Mouse (Mus musculus) E14TG2a.4 (cell line): ENCODE data around the gene Osgin1.
A peak's percentile ranks its signal among the peaks of the same experiment; 100 is the strongest.

ENCODE experiments used
- H3K27me3 ChIP-seq: 2 replicates; pipeline ENCODE4 v1.6.1; 2014; ENCODE audit warnings: low read length, control low read depth; ENCODE audit not compliant: insufficient read depth
- H3K36me3 ChIP-seq: 2 replicates; pipeline ENCODE4 v1.6.1; 2014; ENCODE audit warnings: low read length, control low read depth; ENCODE audit not compliant: insufficient read depth
- H3K4me1 ChIP-seq: replicated peaks from 2 replicates; pipeline ENCODE4 v1.6.1; 2014; ENCODE audit warnings: low read depth, low read length, control low read depth
- H3K4me3 ChIP-seq: replicated peaks from 2 replicates; pipeline ENCODE4 v1.5.1; 2014; ENCODE audit warnings: mild to moderate bottlenecking, low read length
- H3K9me3 ChIP-seq: 2 replicates; pipeline ENCODE4 v1.6.1; 2014; ENCODE audit warnings: low read length, control low read depth
- CTCF ChIP-seq: conservative IDR thresholded peaks from 2 replicates; pipeline ENCODE4 v1.5.1; 2014; ENCODE audit warnings: low read length
- NANOG ChIP-seq: IDR thresholded peaks from 2 replicates; pipeline ENCODE4 v1.6.1; 2014; ENCODE audit warnings: borderline replicate concordance, low read length, mixed read lengths
- POU5F1 ChIP-seq: IDR thresholded peaks from 2 replicates; pipeline ENCODE4 v1.6.1; 2014; ENCODE audit warnings: low read length, borderline replicate concordance

The Osgin1 gene

GRCm38 (mm10) chr8:119456045-119456444 lies 22.1 kb downstream of the Osgin1 start:
- peaks cover 10% of the 10 kb centered on the region; the same call in 1 of the 2 replicates for H3K4me1 ChIP-seq
- no peak for TF ChIP-seq CTCF
- TF ChIP-seq POU5F1, result no peak
- no peak for TF ChIP-seq NANOG
- no peaks in the 10 kb centered on the region for H3K9me3 ChIP-seq
- H3K27me3 ChIP-seq, result peaks cover 10% of the 10 kb centered on the region; the same call in 1 of the 2 replicates
- no peak overlapping the region for H3K4me3 ChIP-seq
- no peaks in the 10 kb centered on the region for H3K36me3 ChIP-seq

- H3K9me3 ChIP-seq, result no peaks in the 10 kb centered on the region
- H3K27me3 ChIP-seq, result peaks cover 11% of the 10 kb centered on the region
- H3K36me3 ChIP-seq, result no peaks in the 10 kb centered on the region
- H3K4me1 ChIP-seq, result peaks cover 22% of the 10 kb centered on the region; the same call in 1 of the 2 replicates
- no peak overlapping the region for H3K4me3 ChIP-seq
- TF ChIP-seq POU5F1 (no peak), CTCF (no peak), NANOG (no peak)
Observed at GRCm38 (mm10) chr8:119459724-119460123, 25.8 kb downstream of the Osgin1 start.

GRCm38 (mm10) chr8:119461356-119461755 lies 27.4 kb downstream of the Osgin1 start:
- Histone ChIP-seq H3K9me3 (no peaks in the 10 kb centered on the region), H3K4me1 (peaks cover 38% of the 10 kb centered on the region), H3K27me3 (peaks cover 17% of the 10 kb centered on the region), H3K4me3 (no peak overlapping the region), H3K36me3 (no peaks in the 10 kb centered on the region)
- TF ChIP-seq CTCF (no peak), NANOG (no peak), POU5F1 (no peak)

GRCm38 (mm10) chr8:119463709-119464108 lies 29.8 kb downstream of the Osgin1 start:
- H3K27me3 ChIP-seq, result peaks cover 33% of the 10 kb centered on the region
- H3K9me3 ChIP-seq, result no peaks in the 10 kb centered on the region
- H3K4me1 ChIP-seq, result peaks cover 46% of the 10 kb centered on the region
- no peak for TF ChIP-seq CTCF
- no peaks in the 10 kb centered on the region for H3K36me3 ChIP-seq
- no peak overlapping the region for H3K4me3 ChIP-seq

- TF ChIP-seq POU5F1, result no peak
- TF ChIP-seq CTCF, result no peak
- no peak for TF ChIP-seq NANOG
- H3K36me3 ChIP-seq, result no peaks in the 10 kb centered on the region
- H3K9me3 ChIP-seq, result no peaks in the 10 kb centered on the region
- H3K27me3 ChIP-seq, result peaks cover 43% of the 10 kb centered on the region
- H3K4me3 ChIP-seq, result peak overlapping the region; percentile 61
- peaks cover 58% of the 10 kb centered on the region for H3K4me1 ChIP-seq
Observed at GRCm38 (mm10) chr8:119466105-119466504, 32.2 kb downstream of the Osgin1 start.

- peaks cover 65% of the 10 kb centered on the region for H3K4me1 ChIP-seq
- H3K4me3 ChIP-seq, result peak overlapping the region; percentile 61
- peaks cover 46% of the 10 kb centered on the region for H3K27me3 ChIP-seq
- no peaks in the 10 kb centered on the region for H3K9me3 ChIP-seq
- TF ChIP-seq NANOG (no peak), POU5F1 (no peak), CTCF (no peak)
- no peaks in the 10 kb centered on the region for H3K36me3 ChIP-seq
Observed at GRCm38 (mm10) chr8:119466794-119467193, 32.9 kb downstream of the Osgin1 start.

- H3K4me3 ChIP-seq, result no peak overlapping the region
- no peaks in the 10 kb centered on the region for H3K9me3 ChIP-seq
- H3K4me1 ChIP-seq, result peaks cover 71% of the 10 kb centered on the region
- peaks cover 54% of the 10 kb centered on the region for H3K27me3 ChIP-seq
- no peak for TF ChIP-seq POU5F1
- TF ChIP-seq CTCF, result no peak
- no peak for TF ChIP-seq NANOG
- H3K36me3 ChIP-seq, result no peaks in the 10 kb centered on the region
Observed at GRCm38 (mm10) chr8:119468091-119468490, 34.2 kb downstream of the Osgin1 start.

- TF ChIP-seq CTCF (no peak), NANOG (no peak), POU5F1 (no peak)
- H3K9me3 ChIP-seq, result no peaks in the 10 kb centered on the region; the same call in 1 of the 2 replicates
- H3K27me3 ChIP-seq, result peaks cover 35% of the 10 kb centered on the region
- H3K36me3 ChIP-seq, result no peaks in the 10 kb centered on the region
- H3K4me1 ChIP-seq, result peaks cover 32% of the 10 kb centered on the region
- H3K4me3 ChIP-seq, result no peak overlapping the region
Observed at GRCm38 (mm10) chr8:119478684-119479083, 44.8 kb downstream of the Osgin1 start.

GRCm38 (mm10) chr8:119484145-119484896 lies 50.4 kb downstream of the Osgin1 start:
- Histone ChIP-seq H3K9me3 (no peaks in the 10 kb centered on the region; the same call in 1 of the 2 replicates), H3K4me1 (peaks cover 45% of the 10 kb centered on the region), H3K27me3 (peaks cover 22% of the 10 kb centered on the region), H3K4me3 (no peak overlapping the region), H3K36me3 (no peaks in the 10 kb centered on the region)
- no peak for TF ChIP-seq CTCF
- no peak for TF ChIP-seq POU5F1
- no peak for TF ChIP-seq NANOG
